Comparison of ENCODE assay signal across 8 mouse cellular contexts in genomic region chr7:128237927-128238778, GRCm38 (mm10). TPM values are rescaled to one million over a fixed set of nuclear protein-coding genes. Genes with fewer than 3 reads are reported as not detected.
A peak's percentile ranks its signal among the peaks of the same experiment; 100 is the strongest.
DNase-seq lines count a peak whose midpoint lies in the region; ATAC-seq and TF ChIP-seq lines count a peak whose summit lies in the region.

Gene 9130023H24Rik, minus strand, starts transcription at chr7:128238031.

- peak within 1 kb of the TSS; percentile 83 for H3K4me3 ChIP-seq in ES-Bruce4 (ENCODE audit: low read depth, low read length)
- H3K4me3 ChIP-seq in forebrain, embryonic 13.5 days = peak within 1 kb of the TSS; percentile 70
- H3K4me3 ChIP-seq in liver, postnatal 0 days (ENCODE audit: low read depth, low read length) = peak within 1 kb of the TSS; percentile 81
- peak within 1 kb of the TSS; percentile 63 for H3K4me3 ChIP-seq in neural tube, embryonic 14.5 days (ENCODE audit: low read depth, low read length)

- 0 out of 2 replicates have a peak, but pooled peaks have one; percentile 17 for TF ChIP-seq EP300 in ES-Bruce4 (IDR thresholded peaks at IDR 0.05; ENCODE audit: insufficient read depth, low read depth, low read length)
- TF ChIP-seq EP300 in liver, postnatal 0 days (IDR thresholded peaks at IDR 0.05; ENCODE audit: low read depth) = peak; percentile 43; the same call in 1 of the 2 replicates

- no peaks in the 10 kb centered on the region for H3K9me3 ChIP-seq in ES-Bruce4 (replicated peaks; ENCODE audit: control insufficient read depth, insufficient read depth, low read length, poor library complexity, severe bottlenecking)
- no peaks in the 10 kb centered on the region for H3K9me3 ChIP-seq in forebrain, embryonic 13.5 days (replicated peaks)
- no peaks in the 10 kb centered on the region for H3K9me3 ChIP-seq in liver, postnatal 0 days (ENCODE audit: low read length)
- no peaks in the 10 kb centered on the region for H3K9me3 ChIP-seq in neural tube, embryonic 14.5 days (ENCODE audit: control insufficient read depth, low read length)

- intact Hi-C loops in heart, postnatal 10 days (cut with DNase I) = loop anchor here (1.0 to 5.0 kb wide), 2 partner anchors 107 to 219 kb away; no protein-coding TSS in a partner anchor

- peak; percentile 100 for DNase-seq in heart, postnatal 10 days
- peak; percentile 97 for DNase-seq in large intestine, adult 2 months (ENCODE audit: low read depth, low spot score)
- peak; percentile 100 for DNase-seq in liver, postnatal 0 days
- DNase-seq in testis, postnatal 10 days (ENCODE audit: low spot score) = peak; percentile 100

- peak within 1 kb of the TSS; percentile 85 for H3K4me2 ChIP-seq in forebrain, embryonic 13.5 days
- peak within 1 kb of the TSS; percentile 83 for H3K4me2 ChIP-seq in liver, postnatal 0 days (ENCODE audit: low read depth, low read length)
- peak within 1 kb of the TSS; percentile 87 for H3K4me2 ChIP-seq in neural tube, embryonic 14.5 days (ENCODE audit: low read depth, low read length)

- no peak for TF ChIP-seq CTCF in ES-Bruce4 (IDR thresholded peaks at IDR 0.05; ENCODE audit: low read depth, low read length)
- TF ChIP-seq CTCF in liver, postnatal 0 days (IDR thresholded peaks at IDR 0.05; ENCODE audit: low read depth) = peak; percentile 48; the same call in 1 of the 2 replicates

- peak within 1 kb of the TSS; percentile 78 for H3K27ac ChIP-seq in ES-Bruce4 (ENCODE audit: insufficient read depth, low read length)
- peak within 1 kb of the TSS; percentile 95 for H3K27ac ChIP-seq in forebrain, embryonic 13.5 days
- H3K27ac ChIP-seq in liver, postnatal 0 days (ENCODE audit: low read depth) = peak within 1 kb of the TSS; percentile 95
- H3K27ac ChIP-seq in neural tube, embryonic 14.5 days (ENCODE audit: low read depth, low read length) = peak within 1 kb of the TSS; percentile 95

- under 1% methylated on average over 68 of the region's 72 CpGs for WGBS in forebrain, embryonic 13.5 days
- WGBS in large intestine, adult 2 months = under 1% methylated on average over 72 of the region's 72 CpGs
- 0% methylated on average over 63 of the region's 72 CpGs for whole genome bisulfite sequencing in liver, postnatal 0 days (ENCODE audit: insufficient replicate concordance)
- WGBS in neural tube, embryonic 14.5 days = under 1% methylated on average over 62 of the region's 72 CpGs

- H3K36me3 ChIP-seq in ES-Bruce4 (ENCODE audit: control insufficient read depth, insufficient read depth, low read length, poor library complexity, severe bottlenecking) = no peaks in the 10 kb centered on the region
- H3K36me3 ChIP-seq in forebrain, embryonic 13.5 days (ENCODE audit: poor library complexity, severe bottlenecking) = peaks cover 33% of the 10 kb centered on the region
- peaks cover 29% of the 10 kb centered on the region for H3K36me3 ChIP-seq in liver, postnatal 0 days (replicated peaks; ENCODE audit: insufficient read depth, low read length)
- H3K36me3 ChIP-seq in neural tube, embryonic 14.5 days (ENCODE audit: control insufficient read depth, insufficient read depth, low read length) = peaks cover 13% of the 10 kb centered on the region; the same call in 1 of the 2 replicates

- peak; percentile 79 for ATAC-seq in cerebellum, adult (ENCODE audit: insufficient number of reproducible peaks, low FRiP score, low TSS enrichment)
- ATAC-seq in forebrain, embryonic 13.5 days = peak; percentile 93
- peak; percentile 88 for ATAC-seq in liver, postnatal 0 days
- ATAC-seq in neural tube, embryonic 14.5 days (ENCODE audit: low read depth) = peak; percentile 92

- H3K27me3 ChIP-seq in ES-Bruce4 (ENCODE audit: control insufficient read depth, insufficient read depth, low read length, poor library complexity, severe bottlenecking) = no peaks in the 10 kb centered on the region
- H3K27me3 ChIP-seq in forebrain, embryonic 13.5 days = no peaks in the 10 kb centered on the region
- no peaks in the 10 kb centered on the region for H3K27me3 ChIP-seq in liver, postnatal 0 days (ENCODE audit: insufficient read depth, low read length)
- H3K27me3 ChIP-seq in neural tube, embryonic 14.5 days (ENCODE audit: control insufficient read depth, insufficient read depth, low read length) = no peaks in the 10 kb centered on the region

- peaks cover 5% of the 10 kb centered on the region for H3K4me1 ChIP-seq in ES-Bruce4 (ENCODE audit: control insufficient read depth, insufficient read depth, low read length)
- H3K4me1 ChIP-seq in forebrain, embryonic 13.5 days = peaks cover 17% of the 10 kb centered on the region
- H3K4me1 ChIP-seq in liver, postnatal 0 days (ENCODE audit: insufficient read depth) = peaks cover 15% of the 10 kb centered on the region
- peaks cover 9% of the 10 kb centered on the region; the same call in 1 of the 2 replicates for H3K4me1 ChIP-seq in neural tube, embryonic 14.5 days (ENCODE audit: control insufficient read depth, insufficient read depth, low read length)

- TF ChIP-seq POLR2A in ES-Bruce4 (IDR thresholded peaks at IDR 0.05; ENCODE audit: insufficient read depth, low read length) = peak; percentile 63

- H3K9ac ChIP-seq in ES-Bruce4 (ENCODE audit: low read depth, poor library complexity, severe bottlenecking) = peak within 1 kb of the TSS; percentile 83
- H3K9ac ChIP-seq in forebrain, embryonic 13.5 days = peak within 1 kb of the TSS; percentile 75
- peak within 1 kb of the TSS; percentile 88 for H3K9ac ChIP-seq in liver, postnatal 0 days (replicated peaks)
- peak within 1 kb of the TSS; percentile 55 for H3K9ac ChIP-seq in neural tube, embryonic 14.5 days (replicated peaks; ENCODE audit: low read depth, low read length)

RNA-seq across cellular contexts. Expression of gene 9130023H24Rik, which starts in this region (rescaled TPM):
- polyA plus RNA-seq in ES-Bruce4 (2011; ENCODE audit: insufficient read depth, insufficient read length, low read depth, missing spikeins) = 1.3 and 1.5 TPM in 2 replicates
- polyA plus RNA-seq in forebrain, embryonic 13.5 days (2015; fragmentation: Nextera tagmentation; extraction: Ambion mirVana) = 9.5 and 11.3 TPM in 2 replicates
- 1 to 10 TPM; 4.5 to 5.4 TPM for total RNA-seq in heart, postnatal 10 days (2021)
- polyA plus RNA-seq in large intestine, adult 2 months (2012; rRNA removed) = 2.2 and 2.7 TPM in 2 replicates
- 1.7 and 2.2 TPM in 2 replicates for polyA plus RNA-seq in liver, postnatal 0 days (2015; fragmentation: Nextera tagmentation; extraction: Ambion mirVana)
- 9.5 and 9.7 TPM in 2 replicates for polyA plus RNA-seq in neural tube, embryonic 14.5 days (2014; fragmentation: Nextera tagmentation; extraction: Ambion mirVana)

Comparison
In these comparisons a context has a peak if more than half of its experiments do, and no peak if none do; other contexts are left out.
1. Peak in every context shown above with its lines: DNase-seq, ATAC-seq, H3K4me3 ChIP-seq and H3K27ac ChIP-seq.